Mouse (Mus musculus) small intestine, adult 2 months (tissue): ENCODE results near the gene Lim2. TPM values are rescaled to one million over a fixed set of nuclear protein-coding genes. Genes with fewer than 3 reads are reported as not detected.
A peak's percentile ranks its signal among the peaks of the same experiment; 100 is the strongest.

Source experiments
- H3K27ac ChIP-seq: fragments of 200-500 bp; 2 replicates; pipeline ENCODE4 v1.5.1; 2012; ENCODE audit warnings: low read depth, low read length, control low read depth, inconsistent platforms; ENCODE audit not compliant: insufficient read depth
- H3K27me3 ChIP-seq: fragments of 200-500 bp; 2 replicates; pipeline ENCODE4 v1.6.1; 2012; ENCODE audit warnings: mild to moderate bottlenecking, moderate library complexity, low read length, inconsistent platforms; ENCODE audit not compliant: control insufficient read depth, insufficient read depth
- H3K36me3 ChIP-seq: fragments of 200-500 bp; 2 replicates; pipeline ENCODE4 v1.6.1; 2012; ENCODE audit warnings: mild to moderate bottlenecking, low read length, control low read depth, inconsistent platforms; ENCODE audit not compliant: control insufficient read depth, insufficient read depth
- H3K4me1 ChIP-seq: fragments of 200-500 bp; 2 replicates; pipeline ENCODE4 v1.6.1; 2012; ENCODE audit warnings: low read length, inconsistent platforms, mixed read lengths; ENCODE audit not compliant: control insufficient read depth, insufficient read depth, insufficient read length
- H3K4me3 ChIP-seq: fragments of 200-500 bp; 2 replicates; pipeline ENCODE4 v1.5.1; 2012; ENCODE audit warnings: low read depth, mild to moderate bottlenecking, control low read depth, inconsistent platforms, low read length, moderate library complexity
- CTCF ChIP-seq: fragments of 200-500 bp; IDR thresholded peaks from 2 replicates; pipeline ENCODE4 v1.5.1; 2012; ENCODE audit warnings: low read depth, mild to moderate bottlenecking, control low read depth, inconsistent platforms, low read length, moderate library complexity, mixed read lengths; ENCODE audit not compliant: insufficient replicate concordance, insufficient read length; ENCODE audit errors: extremely low read depth
- POLR2A ChIP-seq: fragments of 200-500 bp; IDR thresholded peaks from 2 replicates; pipeline ENCODE4 v1.6.1; 2012; ENCODE audit warnings: low read depth, mild to moderate bottlenecking, control low read depth, inconsistent platforms, low read length, moderate library complexity
- WGBS: fragments of 180-500 bp; shearing (Covaris S2); methylation state at CpG from one replicate; pipeline ENCODE4 v1.1.7; 2018; 5-methylcytosine and 5-hydroxymethylcytosine counted together
- polyA plus RNA-seq: library from polyadenylated mRNA; depleted of rRNA; stranded (reverse); fragments of >200 nt; gene quantifications from 2 replicates; pipeline ENCODE4 v1.2.3, GENCODE M21; 2012; rRNA removed

Lim2 gene
- polyA plus RNA-seq, 1 experiment = not detected

DNA sequence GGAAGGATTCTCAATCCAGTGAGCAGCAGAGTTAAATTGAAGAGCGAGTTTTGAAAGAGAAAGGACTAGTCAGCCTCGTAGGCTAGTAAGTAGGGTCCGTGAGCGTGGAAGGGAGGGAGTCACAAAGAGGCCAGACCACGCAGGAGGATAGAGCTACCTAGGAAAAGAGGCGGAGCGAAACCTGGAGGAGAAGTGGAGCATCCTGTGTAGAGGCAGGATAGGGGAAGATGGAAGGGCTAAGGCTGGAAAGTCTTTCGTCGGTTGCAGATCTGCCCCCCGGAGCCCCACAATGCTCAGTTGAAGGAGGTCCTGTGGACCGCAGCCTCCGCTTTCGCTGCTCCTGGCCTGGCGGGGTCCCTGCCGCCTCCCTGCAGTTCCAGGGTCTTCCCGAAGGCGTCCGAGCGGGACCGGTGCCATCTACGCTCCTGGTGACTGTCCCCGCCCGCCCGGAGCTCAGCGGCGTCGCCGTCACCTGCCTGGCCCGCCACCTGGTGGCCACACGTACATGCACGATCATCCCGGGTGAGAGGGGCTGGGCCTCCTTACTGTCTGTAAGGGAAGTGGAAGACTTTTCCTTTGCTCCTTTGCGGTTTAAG is 38.7 kb downstream of the Lim2 start:
- H3K4me1 ChIP-seq = peaks cover 6% of the 10 kb centered on the region; the same call in 1 of the 2 replicates

DNA sequence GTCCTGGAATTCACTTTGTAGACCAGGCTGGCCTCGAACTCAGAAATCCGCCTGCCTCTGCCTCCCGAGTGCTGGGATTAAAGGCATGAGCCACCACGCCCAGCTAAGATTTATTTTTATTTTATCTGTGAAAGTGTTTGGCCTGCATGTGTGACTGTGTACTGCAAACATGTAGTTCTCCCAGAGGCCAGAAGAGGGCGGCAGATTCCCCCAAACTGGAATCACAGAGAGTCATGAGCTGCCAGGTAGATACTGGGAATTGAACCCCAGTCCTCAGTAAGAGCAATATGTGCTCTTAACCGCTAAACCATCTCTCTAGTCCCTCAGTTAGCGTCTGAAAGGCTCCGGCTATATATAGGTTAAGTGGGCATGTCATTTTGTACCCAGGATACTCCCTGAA is 42.9 kb downstream of the Lim2 start:
- Histone ChIP-seq H3K36me3 (no peaks in the 10 kb centered on the region), H3K4me3 (no peak overlapping the region), H3K4me1 (no peaks in the 10 kb centered on the region), H3K27me3 (no peaks in the 10 kb centered on the region), H3K27ac (no peak overlapping the region)
- TF ChIP-seq CTCF (peak; percentile 75; the same call in 1 of the 2 replicates), POLR2A (no peak)
- WGBS = 49% methylated on average over 8 of the region's 8 CpGs

More for the DNA sequence above, 38.7 kb downstream of the Lim2 start:
- under 1% methylated on average over 33 of the region's 33 CpGs for WGBS
- Histone ChIP-seq H3K27me3 (no peaks in the 10 kb centered on the region), H3K4me3 (peak overlapping the region; percentile 68), H3K36me3 (no peaks in the 10 kb centered on the region), H3K27ac (peak overlapping the region; percentile 6; the same call in 1 of the 2 replicates)
- no peak for TF ChIP-seq POLR2A
- peak; percentile 90 for TF ChIP-seq CTCF

GRCm38 (mm10) chr7:43475706-43476105 is 48.2 kb downstream of the Lim2 start:
- no peaks in the 10 kb centered on the region for H3K36me3 ChIP-seq
- TF ChIP-seq POLR2A = no peak
- no peak for TF ChIP-seq CTCF

DNA sequence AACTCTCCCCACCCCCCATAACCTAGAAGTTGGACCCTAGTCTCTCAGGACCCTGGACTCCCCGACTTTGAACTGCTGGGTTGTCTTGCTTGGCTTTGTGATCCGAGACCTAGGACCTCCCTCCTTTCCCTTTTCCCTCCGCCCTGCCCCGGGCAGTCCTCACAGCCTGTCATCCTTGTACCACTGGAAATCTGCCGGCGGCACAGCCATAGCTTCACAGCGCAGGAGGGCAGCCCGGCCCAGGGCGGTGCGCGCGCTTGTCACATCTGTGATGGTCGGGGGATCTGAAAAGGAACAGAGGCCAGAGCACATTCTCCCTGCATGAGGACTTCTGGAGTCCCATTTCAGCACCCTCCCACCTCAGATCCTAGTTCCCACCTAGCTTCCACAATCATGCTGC is 48.9 kb downstream of the Lim2 start:
- TF ChIP-seq POLR2A (no peak), CTCF (no peak)
- WGBS = 13% methylated on average over 13 of the region's 13 CpGs
- no peaks in the 10 kb centered on the region for H3K4me1 ChIP-seq

More at GRCm38 (mm10) chr7:43475706-43476105, 48.2 kb downstream of the Lim2 start:
- Histone ChIP-seq H3K27me3 (peaks cover 18% of the 10 kb centered on the region), H3K27ac (no peak overlapping the region), H3K4me1 (no peaks in the 10 kb centered on the region), H3K4me3 (no peak overlapping the region)
- 9% methylated on average over 23 of the region's 23 CpGs for WGBS

GRCm38 (mm10) chr7:43481191-43481590 is 53.7 kb downstream of the Lim2 start:
- H3K27me3 ChIP-seq = peaks cover 10% of the 10 kb centered on the region; the same call in 1 of the 2 replicates
- H3K27ac ChIP-seq = no peak overlapping the region
- H3K4me3 ChIP-seq = no peak overlapping the region
- no peaks in the 10 kb centered on the region for H3K36me3 ChIP-seq
- WGBS = 52% methylated on average over 3 of the region's 3 CpGs
- TF ChIP-seq CTCF = no peak
- TF ChIP-seq POLR2A = no peak
- H3K4me1 ChIP-seq = no peaks in the 10 kb centered on the region

More for the DNA sequence above, 48.9 kb downstream of the Lim2 start:
- Histone ChIP-seq H3K4me3 (no peak overlapping the region), H3K36me3 (no peaks in the 10 kb centered on the region), H3K27me3 (peaks cover 18% of the 10 kb centered on the region), H3K27ac (no peak overlapping the region)

GRCm38 (mm10) chr7:43482090-43482716 is 54.7 kb downstream of the Lim2 start:
- Histone ChIP-seq H3K36me3 (no peaks in the 10 kb centered on the region), H3K4me3 (no peak overlapping the region), H3K4me1 (no peaks in the 10 kb centered on the region), H3K27ac (no peak overlapping the region), H3K27me3 (0 out of 2 replicates have a peak, but pooled peaks cover under 1% of the 10 kb centered on the region)
- WGBS = 63% methylated on average over 8 of the region's 8 CpGs
- no peak for TF ChIP-seq CTCF
- TF ChIP-seq POLR2A = no peak

DNA sequence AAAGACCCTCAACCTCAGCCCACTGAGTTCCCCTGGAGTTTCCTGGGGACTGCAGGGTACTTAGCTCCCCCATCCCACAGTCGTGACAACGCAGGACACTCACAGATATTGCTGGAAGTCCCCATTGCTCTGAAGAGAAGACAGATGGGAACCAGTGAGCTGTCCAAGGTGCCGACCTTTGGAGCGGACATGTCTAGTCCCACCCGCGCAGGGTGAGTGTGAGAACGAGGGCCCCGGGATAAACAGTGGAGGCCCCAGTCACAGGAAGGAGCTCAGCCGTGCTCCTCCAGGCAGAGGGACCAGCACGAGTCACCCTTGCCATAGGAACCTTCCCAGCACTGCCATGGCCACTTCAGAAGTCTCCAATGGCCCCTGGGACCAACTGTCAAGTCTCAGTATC is 55.8 kb downstream of the Lim2 start:
- TF ChIP-seq CTCF (no peak), POLR2A (no peak)
- WGBS = 4% methylated on average over 10 of the region's 10 CpGs
- Histone ChIP-seq H3K27me3 (no peaks in the 10 kb centered on the region), H3K4me1 (no peaks in the 10 kb centered on the region), H3K36me3 (no peaks in the 10 kb centered on the region), H3K4me3 (no peak overlapping the region), H3K27ac (no peak overlapping the region)

Other genes starting within 250 kb of the Lim2 start
- 0.58 and 0.86 TPM in 2 replicates for gene Zfp715, start 114.4 kb upstream of the Lim2 start, polyA plus RNA-seq
- gene Siglecf, start 76.3 kb upstream of the Lim2 start, polyA plus RNA-seq = 5.6 and 5.9 TPM in 2 replicates
- gene Siglecg, start 19.5 kb upstream of the Lim2 start, polyA plus RNA-seq = 7.8 and 11.8 TPM in 2 replicates
- 28.1 and 31.3 TPM in 2 replicates for gene Nkg7, start 9.4 kb downstream of the Lim2 start, polyA plus RNA-seq
- gene Cldnd2, start 13.1 kb downstream of the Lim2 start, polyA plus RNA-seq = not detected in 2 replicates
- 45.1 and 66.8 TPM in 2 replicates for gene Etfb, start 16.4 kb downstream of the Lim2 start, polyA plus RNA-seq
- 0.29 TPM in 1 of 2 replicates, not detected in the other for gene Gm45233, start 16.5 kb downstream of the Lim2 start, polyA plus RNA-seq
- 1.0 and 4.3 TPM in 2 replicates for gene Vsig10l, start 35.5 kb downstream of the Lim2 start, polyA plus RNA-seq
- 1.4 and 1.5 TPM in 2 replicates for gene Iglon5, start 62.4 kb downstream of the Lim2 start, polyA plus RNA-seq
- gene 4931406B18Rik, start 78.3 kb downstream of the Lim2 start, polyA plus RNA-seq = not detected in 2 replicates
- gene Cd33, start 116.8 kb downstream of the Lim2 start, polyA plus RNA-seq = 3.0 and 4.7 TPM in 2 replicates
- gene Zfp658, start 134.6 kb downstream of the Lim2 start, polyA plus RNA-seq = 0.28 and 0.36 TPM in 2 replicates
- 0.63 and 0.91 TPM in 2 replicates for gene Zfp719, start 151.9 kb downstream of the Lim2 start, polyA plus RNA-seq
- 0.05 TPM in 1 of 2 replicates, not detected in the other for gene Zfp819, start 179.5 kb downstream of the Lim2 start, polyA plus RNA-seq
- gene Ceacam18, start 207.0 kb downstream of the Lim2 start, polyA plus RNA-seq = 42.7 and 57.8 TPM in 2 replicates
- gene Siglece, start 232.5 kb downstream of the Lim2 start, polyA plus RNA-seq = 2.2 and 3.0 TPM in 2 replicates
- 7.6 and 9.7 TPM in 2 replicates for gene Ctu1, start 244.3 kb downstream of the Lim2 start, polyA plus RNA-seq